Mouse (Mus musculus): ENCODE data around the gene Scgn. TPM values are rescaled to one million over a fixed set of nuclear protein-coding genes. Genes with fewer than 3 reads are reported as not detected.

Gene Scgn
- polyA plus RNA-seq, 1 experiment from 2014 or later, result 2.6 TPM

DNA sequence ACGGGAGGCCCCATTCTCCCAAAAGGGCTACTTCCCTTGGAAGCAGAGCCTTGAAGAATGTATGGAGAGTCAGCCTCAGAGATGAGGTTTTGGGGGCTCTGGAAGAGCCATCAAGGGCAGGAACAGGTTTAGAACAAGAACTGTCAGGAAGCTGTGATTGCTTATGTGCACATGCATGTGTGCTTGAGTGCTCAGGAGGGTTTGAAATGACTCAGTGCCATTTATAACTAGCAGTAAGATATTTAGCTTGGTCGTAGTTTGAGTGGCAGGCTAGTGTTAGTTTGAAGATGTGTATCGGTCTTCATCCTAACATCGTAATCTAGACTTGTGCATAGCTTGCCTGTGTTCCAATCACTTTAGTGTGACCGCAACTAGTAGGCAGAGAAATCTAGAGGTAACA is 84.1 kb downstream of the Scgn start:
- Histone ChIP-seq H3K4me2 (ENCODE audit: low read length) (no peak overlapping the region), H3K36me3 (ENCODE audit: control insufficient read depth, insufficient read depth, low read length) (no peaks in the 10 kb centered on the region), H3K9ac (ENCODE audit: low read depth, low read length) (no peak overlapping the region), H3K4me1 (ENCODE audit: control insufficient read depth, insufficient read depth, low read length) (no peaks in the 10 kb centered on the region), H3K4me3 (ENCODE audit: low read depth, low read length) (no peak overlapping the region), H3K27me3 (ENCODE audit: control insufficient read depth, insufficient read depth, low read depth, low read length) (no peaks in the 10 kb centered on the region), H3K9me3 (replicated peaks; ENCODE audit: control insufficient read depth, low read length, poor library complexity, severe bottlenecking) (no peaks in the 10 kb centered on the region), H3K27ac (ENCODE audit: low read length) (no peak overlapping the region)
- WGBS, result 94% methylated on average over 5 of the region's 5 CpGs
- no peak for ATAC-seq

Small RNA genes within 50 kb of the gene (microRNA-seq; reads per million reads assigned to microRNA genes)
- gene Gm44344, result not detected

Other genes with a start within 250 kb of the Scgn start
- 0.76 TPM in 1 of 2 replicates, not detected in the other for gene Hist1h3c, start 245.6 kb downstream of the Scgn start, polyA plus RNA-seq (2015; fragmentation: Nextera tagmentation; extraction: Ambion mirVana)
- not detected in 2 replicates for gene Hist1h2bb, start 244.5 kb downstream of the Scgn start, polyA plus RNA-seq (2015; fragmentation: Nextera tagmentation; extraction: Ambion mirVana)
- 1.1 and 6.2 TPM in 2 replicates for gene Hist1h2ab, start 240.1 kb downstream of the Scgn start, polyA plus RNA-seq (2015; fragmentation: Nextera tagmentation; extraction: Ambion mirVana)
- 0.89 and 1.1 TPM in 2 replicates for gene Hist1h3b, start 238.9 kb downstream of the Scgn start, polyA plus RNA-seq (2015; fragmentation: Nextera tagmentation; extraction: Ambion mirVana)
- 0.98 and 1.8 TPM in 2 replicates for gene Hist1h4b, start 234.2 kb downstream of the Scgn start, polyA plus RNA-seq (2015; fragmentation: Nextera tagmentation; extraction: Ambion mirVana)
- 0.47 and 0.72 TPM in 2 replicates for gene Hist1h4a, start 230.0 kb downstream of the Scgn start, polyA plus RNA-seq (2015; fragmentation: Nextera tagmentation; extraction: Ambion mirVana)
- gene Hist1h3a, start 228.8 kb downstream of the Scgn start, polyA plus RNA-seq (2015; fragmentation: Nextera tagmentation; extraction: Ambion mirVana), result 0.40 and 0.68 TPM in 2 replicates
- 0.30 TPM in 1 of 2 replicates, not detected in the other for gene Hist1h1a, start 227.5 kb downstream of the Scgn start, polyA plus RNA-seq (2015; fragmentation: Nextera tagmentation; extraction: Ambion mirVana)
- not detected in 2 replicates for gene Trim38, start 221.3 kb downstream of the Scgn start, polyA plus RNA-seq (2015; fragmentation: Nextera tagmentation; extraction: Ambion mirVana)
- gene Slc17a2, start 184.2 kb downstream of the Scgn start, polyA plus RNA-seq (2015; fragmentation: Nextera tagmentation; extraction: Ambion mirVana), result not detected in 2 replicates
- not detected in 2 replicates for gene Slc17a3, start 151.8 kb downstream of the Scgn start, polyA plus RNA-seq (2015; fragmentation: Nextera tagmentation; extraction: Ambion mirVana)
- gene Slc17a1, start 123.5 kb downstream of the Scgn start, polyA plus RNA-seq (2015; fragmentation: Nextera tagmentation; extraction: Ambion mirVana), result not detected in 2 replicates
- not detected in 2 replicates for gene Slc17a4, start 76.2 kb downstream of the Scgn start, polyA plus RNA-seq (2015; fragmentation: Nextera tagmentation; extraction: Ambion mirVana)
- not detected in 2 replicates for gene Hist1h2ba, start 57.1 kb downstream of the Scgn start, polyA plus RNA-seq (2015; fragmentation: Nextera tagmentation; extraction: Ambion mirVana)
- gene Hist1h2aa, start 56.8 kb downstream of the Scgn start, polyA plus RNA-seq (2015; fragmentation: Nextera tagmentation; extraction: Ambion mirVana), result not detected in 2 replicates